Mouse (Mus musculus): ENCODE results near the gene Zfand3. TPM values are rescaled to one million over a fixed set of nuclear protein-coding genes. Genes with fewer than 3 reads are reported as not detected.

Gene Zfand3
- polyA plus RNA-seq, 1 experiment from 2014 or later: 49.9 TPM

DNA sequence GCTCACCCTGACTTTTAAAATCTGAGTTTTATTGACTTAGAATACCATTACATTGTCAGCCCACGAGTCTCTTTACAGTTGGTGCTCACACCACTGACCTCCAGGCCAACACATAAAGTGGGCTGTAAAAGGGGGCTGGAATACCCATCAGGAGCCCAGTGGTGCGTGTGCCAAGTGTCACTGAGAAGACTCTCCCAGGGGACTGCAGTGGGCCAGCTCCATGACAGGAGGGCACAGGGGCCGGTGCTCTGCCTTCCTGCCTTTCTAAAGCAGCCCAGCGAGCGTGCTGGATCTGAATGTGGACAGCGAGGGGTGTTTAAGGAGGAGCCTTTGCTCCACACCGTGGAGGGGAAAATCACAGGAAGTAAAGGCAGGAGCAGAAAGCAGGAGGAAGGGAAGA, 249.4 kb downstream of the Zfand3 start:
- Histone ChIP-seq H3K27ac (replicated peaks; ENCODE audit: low read depth, low read length) (0 out of 2 replicates have a peak overlapping the region, but pooled peaks have one; percentile 2), H3K9ac (replicated peaks; ENCODE audit: low read length) (no peak overlapping the region), H3K36me3 (ENCODE audit: control insufficient read depth, insufficient read depth, low read length) (no peaks in the 10 kb centered on the region), H3K9me3 (ENCODE audit: control insufficient read depth, low read length) (no peaks in the 10 kb centered on the region), H3K27me3 (ENCODE audit: control insufficient read depth, insufficient read depth, low read length) (no peaks in the 10 kb centered on the region), H3K4me1 (ENCODE audit: control insufficient read depth, insufficient read depth, low read length) (peaks cover 26% of the 10 kb centered on the region), H3K4me2 (ENCODE audit: low read length) (no peak overlapping the region), H3K4me3 (replicated peaks; ENCODE audit: low read depth, low read length) (no peak overlapping the region)
- WGBS: 29% methylated on average over 7 of the region's 7 CpGs
- ATAC-seq (ENCODE audit: low FRiP score, low TSS enrichment): no peak
- no peak for DNase-seq

GRCm38 (mm10) chr17:30255928-30256560, 251.5 kb downstream of the Zfand3 start:
- Histone ChIP-seq H3K27ac (replicated peaks; ENCODE audit: low read depth, low read length) (0 out of 2 replicates have a peak overlapping the region, but pooled peaks have one; percentile 20), H3K27me3 (ENCODE audit: control insufficient read depth, insufficient read depth, low read length) (no peaks in the 10 kb centered on the region), H3K9ac (replicated peaks; ENCODE audit: low read length) (no peak overlapping the region), H3K4me2 (ENCODE audit: low read length) (no peak overlapping the region), H3K4me3 (replicated peaks; ENCODE audit: low read depth, low read length) (no peak overlapping the region), H3K4me1 (ENCODE audit: control insufficient read depth, insufficient read depth, low read length) (peaks cover 33% of the 10 kb centered on the region), H3K9me3 (ENCODE audit: control insufficient read depth, low read length) (no peaks in the 10 kb centered on the region), H3K36me3 (ENCODE audit: control insufficient read depth, insufficient read depth, low read length) (no peaks in the 10 kb centered on the region)
- no peak for DNase-seq
- 59% methylated on average over 8 of the region's 8 CpGs for WGBS
- no peak for ATAC-seq (ENCODE audit: low FRiP score, low TSS enrichment)

GRCm38 (mm10) chr17:30258480-30258879, 253.9 kb downstream of the Zfand3 start:
- H3K9me3 ChIP-seq (ENCODE audit: control insufficient read depth, low read length): no peaks in the 10 kb centered on the region
- DNase-seq: no peak
- no peak overlapping the region for H3K9ac ChIP-seq (replicated peaks; ENCODE audit: low read length)
- H3K27ac ChIP-seq (replicated peaks; ENCODE audit: low read depth, low read length): no peak overlapping the region
- ATAC-seq (ENCODE audit: low FRiP score, low TSS enrichment): no peak
- H3K4me1 ChIP-seq (ENCODE audit: control insufficient read depth, insufficient read depth, low read length): peaks cover 51% of the 10 kb centered on the region
- H3K4me2 ChIP-seq (ENCODE audit: low read length): no peak overlapping the region
- H3K27me3 ChIP-seq (ENCODE audit: control insufficient read depth, insufficient read depth, low read length): no peaks in the 10 kb centered on the region
- no peaks in the 10 kb centered on the region for H3K36me3 ChIP-seq (ENCODE audit: control insufficient read depth, insufficient read depth, low read length)
- H3K4me3 ChIP-seq (replicated peaks; ENCODE audit: low read depth, low read length): no peak overlapping the region
- WGBS: 70% methylated on average over 4 of the region's 4 CpGs

- Histone ChIP-seq H3K4me3 (replicated peaks; ENCODE audit: low read depth, low read length) (no peak overlapping the region), H3K9me3 (ENCODE audit: control insufficient read depth, low read length) (no peaks in the 10 kb centered on the region), H3K27ac (replicated peaks; ENCODE audit: low read depth, low read length) (0 out of 2 replicates have a peak overlapping the region, but pooled peaks have one; percentile 13), H3K27me3 (ENCODE audit: control insufficient read depth, insufficient read depth, low read length) (no peaks in the 10 kb centered on the region), H3K9ac (replicated peaks; ENCODE audit: low read length) (no peak overlapping the region), H3K36me3 (ENCODE audit: control insufficient read depth, insufficient read depth, low read length) (no peaks in the 10 kb centered on the region), H3K4me1 (ENCODE audit: control insufficient read depth, insufficient read depth, low read length) (peaks cover 43% of the 10 kb centered on the region), H3K4me2 (ENCODE audit: low read length) (no peak overlapping the region)
- 77% methylated on average over 6 of the region's 6 CpGs for WGBS
- ATAC-seq (ENCODE audit: low FRiP score, low TSS enrichment) (no peak), DNase-seq (no peak)
Observed at GRCm38 (mm10) chr17:30259938-30260337, 255.4 kb downstream of the Zfand3 start.

Other genes with a start within 250 kb of the Zfand3 start
- gene Mdga1, start 34.6 kb upstream of the Zfand3 start, polyA plus RNA-seq (2014; fragmentation: Nextera tagmentation; extraction: Ambion mirVana): 20.0 and 20.5 TPM in 2 replicates

Measured in midbrain, embryonic 14.5 days (tissue).